Mouse (Mus musculus) c-Kit-negative CD71-positive TER-119-positive erythroid progenitor cells, embryonic 14.5 days (primary cell): ENCODE data around the gene Gm20441.
"Not testable (repeated sequence)": the region's sequence is repeated elsewhere in the genome, so short reads cannot be mapped to it uniquely, and the experiment has no call there.

Experiments
- DNase-seq: peaks from one replicate; pipeline ENCODE4 v3.0.0-alpha.2; 2013; ENCODE audit warnings: low read depth, low spot score

Gene Gm20441

DNA sequence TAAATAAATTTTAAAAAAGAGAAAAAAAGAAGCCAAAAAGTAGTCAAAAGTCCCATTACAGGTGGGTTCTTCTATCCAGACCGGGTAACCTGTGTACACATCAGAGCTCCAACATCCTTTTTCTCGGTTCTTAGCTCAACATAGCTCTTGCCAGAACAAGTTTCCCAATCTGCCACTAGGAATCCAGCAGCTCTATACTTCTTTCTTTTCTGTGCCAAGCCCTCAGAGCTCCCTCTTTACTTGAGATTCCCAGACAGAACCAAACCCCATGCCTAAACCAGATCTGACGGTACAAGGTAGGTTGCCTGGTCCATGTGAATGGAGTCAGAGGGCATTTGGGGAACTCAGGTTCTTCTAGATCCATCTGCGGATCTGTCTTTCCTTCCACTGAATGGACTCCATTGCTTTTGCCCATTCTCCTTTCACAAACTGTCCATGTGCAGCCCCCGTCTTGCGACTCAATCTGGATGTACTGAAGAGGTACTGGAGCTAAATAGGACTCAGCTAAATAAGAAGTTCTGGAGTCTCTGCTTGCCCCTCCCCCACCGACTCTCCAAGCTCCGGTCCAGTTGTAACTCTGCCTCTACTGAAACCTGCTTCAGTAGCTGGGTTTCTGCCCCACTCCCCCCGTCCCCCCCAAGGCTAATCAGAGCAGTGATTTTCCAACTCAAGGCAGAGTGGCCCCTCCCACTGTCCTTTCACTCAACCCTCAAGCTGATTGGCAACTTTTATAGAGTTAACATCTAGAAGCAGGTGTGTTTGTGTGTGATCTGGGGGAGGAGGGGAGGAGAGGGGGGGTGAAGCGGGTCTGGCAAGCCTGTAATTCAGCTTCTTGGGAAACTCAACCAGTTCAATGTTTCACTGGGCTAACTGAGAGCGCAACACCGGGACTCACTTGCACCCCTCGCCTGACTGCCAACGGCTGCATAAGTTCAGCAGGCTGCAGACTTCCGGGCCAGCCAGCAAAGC is 1.3 kb downstream of the Gm20441 start:
- no peak for DNase-seq

DNA sequence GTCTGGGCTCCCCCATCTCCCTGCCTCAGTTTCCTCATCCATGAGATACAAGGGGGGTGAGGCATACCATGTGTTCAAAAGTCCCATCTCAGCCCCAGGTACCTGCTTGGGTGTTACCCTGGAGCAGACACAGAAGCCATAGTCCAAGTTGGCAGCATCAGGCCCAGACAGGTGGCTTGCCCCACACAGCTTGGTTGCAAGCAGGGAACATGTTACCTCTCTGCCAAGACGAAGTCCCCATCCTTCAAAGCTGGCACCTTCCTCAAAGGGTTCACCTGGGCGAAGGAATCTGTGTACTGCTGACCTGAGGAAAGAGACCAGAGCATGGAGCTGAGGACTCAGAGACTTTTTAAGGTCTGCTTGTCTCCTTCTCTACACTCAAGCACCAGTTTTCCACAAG is 2.9 kb downstream of the Gm20441 start:
- no peak for DNase-seq

DNA sequence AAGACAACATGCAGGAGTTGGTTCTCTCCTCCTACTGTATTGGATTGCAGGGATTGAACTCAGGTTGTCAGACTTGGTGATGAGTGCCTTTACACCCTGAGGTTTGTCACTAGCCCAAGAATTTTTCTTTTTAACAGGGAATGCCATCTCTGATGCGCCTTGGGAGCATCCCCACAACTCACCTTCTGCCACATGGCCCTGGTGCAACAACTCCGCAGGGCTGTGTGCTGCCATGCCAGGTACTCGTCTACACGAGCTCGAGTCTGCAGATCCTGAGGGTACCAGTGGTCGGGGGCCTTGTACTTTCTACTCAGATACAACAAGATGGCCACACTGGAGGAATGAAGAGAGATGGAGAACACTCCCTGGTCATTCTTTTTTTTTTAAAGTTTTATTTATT is 4.2 kb downstream of the Gm20441 start:
- no peak for DNase-seq

DNA sequence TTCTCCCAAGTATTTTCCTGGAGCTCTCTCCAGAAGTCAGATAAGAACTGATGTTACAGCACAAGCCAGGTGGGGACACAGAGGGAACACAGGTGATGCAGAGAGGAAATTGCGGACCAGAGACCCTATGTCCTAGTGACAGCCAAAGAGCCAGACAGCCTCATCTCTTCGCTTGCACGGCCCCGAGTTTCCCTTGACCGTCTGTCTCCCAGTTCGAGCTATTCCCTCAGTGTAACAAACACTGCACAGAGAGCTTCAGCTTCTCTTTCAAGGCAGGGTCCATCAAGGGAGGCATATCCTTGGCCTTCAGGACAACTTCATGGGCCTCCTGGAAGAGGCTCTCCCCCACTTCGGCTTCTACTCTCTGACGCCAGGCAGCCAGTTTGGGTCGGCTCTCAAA is 6.2 kb downstream of the Gm20441 start:
- no peak for DNase-seq

DNA sequence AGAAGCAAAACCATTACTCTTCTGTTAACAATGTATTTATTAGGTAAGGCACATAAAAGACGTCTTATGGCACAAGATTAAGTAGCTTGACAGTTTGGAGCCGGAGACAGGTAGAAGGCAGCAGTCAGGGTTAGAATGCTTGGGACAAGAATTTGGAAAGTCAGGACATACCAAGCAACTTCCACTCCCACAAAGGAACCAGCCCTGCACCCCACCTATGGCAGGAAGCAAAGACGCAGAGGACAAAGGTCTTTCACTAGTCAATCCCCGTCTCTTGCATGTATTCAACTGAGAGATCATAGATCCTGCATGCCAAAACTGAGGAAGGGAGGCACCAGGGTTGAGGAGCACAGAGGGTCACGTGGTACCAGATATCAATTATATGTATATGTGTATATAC is 6.7 kb downstream of the Gm20441 start:
- DNase-seq: no peak

DNA sequence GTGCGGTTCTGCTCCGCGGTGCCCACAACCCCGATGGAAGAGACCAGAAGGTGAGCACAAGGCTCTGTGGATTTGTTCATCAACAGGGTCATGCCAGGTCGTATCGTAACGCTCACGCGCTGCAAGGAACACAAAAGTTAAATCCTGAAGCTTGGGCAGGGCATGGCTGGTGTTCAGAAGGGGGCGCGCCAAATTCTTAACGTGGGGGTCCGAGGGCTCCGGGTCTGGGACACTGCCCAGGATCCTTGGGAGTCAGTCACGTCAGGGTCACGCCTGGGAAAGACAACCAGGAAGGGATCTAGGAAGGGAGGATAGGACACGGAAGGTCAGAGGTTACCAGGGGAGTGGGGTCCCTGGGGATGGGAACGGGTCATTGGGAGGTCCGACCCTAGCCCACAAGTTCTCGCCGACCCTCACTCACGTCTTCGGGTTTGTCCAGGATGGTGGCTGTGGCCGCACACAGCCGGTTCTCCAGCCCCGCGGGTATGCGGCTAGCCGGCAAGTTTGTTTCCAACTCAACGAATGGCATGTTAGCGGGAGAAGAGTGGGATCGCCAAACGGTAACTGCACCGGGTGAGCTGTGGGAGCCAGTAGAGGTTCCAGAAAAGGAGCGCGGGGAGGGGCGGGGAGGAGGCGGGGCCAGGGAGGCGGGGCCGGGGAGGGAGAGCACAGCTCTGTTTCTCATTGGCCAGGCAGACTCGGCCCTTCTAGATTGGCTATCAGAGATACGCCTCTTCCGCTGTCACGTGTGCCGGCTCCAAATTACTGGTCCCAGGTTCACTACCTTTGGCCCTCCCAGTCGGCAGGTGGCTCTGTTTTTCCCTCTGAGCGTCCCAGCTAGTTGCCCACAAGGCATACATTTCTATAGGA is 7.7 kb downstream of the Gm20441 start, which contains the start of gene Ddt:
TSS of gene Ddt (minus strand) at position 620 of the 870 bp plus-strand sequence.
- peak; percentile 79 for DNase-seq

DNA sequence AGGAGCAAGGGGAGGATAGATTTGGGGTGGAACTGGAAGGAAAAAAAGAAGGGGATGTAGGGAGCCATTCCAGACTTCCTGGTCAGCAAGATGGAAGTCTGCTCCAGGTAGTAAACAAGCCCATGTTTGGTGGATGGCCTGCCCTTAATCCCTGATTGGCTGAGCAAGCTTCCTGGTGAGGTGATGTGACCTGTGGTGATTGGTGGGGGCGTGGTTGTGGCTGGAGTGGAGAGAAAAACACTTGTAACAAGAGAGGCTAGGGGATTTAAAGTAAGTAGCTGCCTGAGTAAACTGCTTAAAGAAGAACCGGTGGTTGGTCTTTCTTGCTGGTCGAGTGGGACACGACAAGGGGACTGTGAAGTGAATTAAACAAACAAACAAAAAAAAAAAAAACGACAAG is 13.0 kb downstream of the Gm20441 start:
- not testable (repeated sequence) for DNase-seq

DNA sequence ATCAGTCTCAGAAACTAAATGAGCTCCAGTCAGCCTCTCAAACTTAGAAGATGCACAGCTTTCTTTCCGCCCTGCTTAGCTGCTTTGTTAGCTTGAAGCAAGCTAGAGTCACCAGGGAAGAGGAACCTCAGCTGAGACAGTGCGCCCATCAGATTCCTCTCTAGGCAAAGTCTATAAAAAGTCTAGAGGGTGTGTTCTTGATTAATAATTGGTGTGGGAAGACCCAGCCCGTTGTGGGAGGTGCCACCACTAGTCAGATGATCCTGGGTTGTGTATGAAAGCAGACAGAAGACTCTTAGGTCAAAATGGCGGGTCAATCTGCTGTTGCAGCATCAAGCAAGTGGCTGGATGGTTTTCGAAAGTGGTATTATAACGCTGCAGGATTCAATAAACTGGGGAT is 13.9 kb downstream of the Gm20441 start:
- no peak for DNase-seq

DNA sequence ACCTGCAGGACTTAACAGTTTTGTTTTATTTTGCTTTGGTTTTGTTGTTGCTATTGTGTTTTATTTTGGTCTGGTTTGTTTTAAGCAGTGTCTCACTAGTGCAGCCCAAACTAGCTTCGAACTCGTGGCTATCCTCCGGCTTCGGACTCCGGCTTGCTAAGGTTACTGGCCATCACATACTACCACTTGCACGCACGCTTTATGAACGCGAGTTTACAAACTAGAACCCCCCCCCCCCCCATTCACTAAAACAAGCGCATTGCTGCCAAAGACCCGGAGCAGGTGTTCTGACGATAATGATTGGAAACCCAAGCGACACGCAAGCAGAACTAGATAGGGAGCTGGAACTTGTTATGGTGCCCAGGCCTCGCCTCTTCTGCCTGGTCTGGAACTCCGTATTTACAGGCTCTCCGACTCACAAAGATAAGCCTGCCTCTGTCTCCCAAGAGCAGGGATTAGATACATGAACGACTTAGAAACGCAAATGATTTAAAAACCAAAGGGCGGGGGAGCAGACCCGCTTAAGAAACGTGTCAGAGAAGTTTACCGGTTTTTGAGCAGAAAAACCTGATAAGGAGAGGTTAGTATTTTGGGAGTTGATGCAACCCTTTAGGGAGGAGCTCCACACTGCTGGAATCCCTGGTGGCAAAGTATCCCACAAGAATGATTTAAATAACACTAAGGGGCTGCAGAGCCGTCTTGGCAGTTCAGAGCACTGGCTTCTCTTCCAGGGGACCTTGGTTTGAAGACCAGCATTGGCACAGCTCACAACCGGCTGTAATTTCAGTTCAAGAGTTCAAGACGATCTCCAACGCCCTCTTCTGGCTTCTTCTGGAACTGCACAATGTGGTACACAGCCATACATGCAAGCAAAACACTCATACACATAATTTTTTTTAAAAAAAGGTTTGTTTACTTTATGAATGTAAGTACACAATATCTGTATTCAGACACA is 16.0 kb downstream of the Gm20441 start:
- DNase-seq: peak; percentile 93

DNA sequence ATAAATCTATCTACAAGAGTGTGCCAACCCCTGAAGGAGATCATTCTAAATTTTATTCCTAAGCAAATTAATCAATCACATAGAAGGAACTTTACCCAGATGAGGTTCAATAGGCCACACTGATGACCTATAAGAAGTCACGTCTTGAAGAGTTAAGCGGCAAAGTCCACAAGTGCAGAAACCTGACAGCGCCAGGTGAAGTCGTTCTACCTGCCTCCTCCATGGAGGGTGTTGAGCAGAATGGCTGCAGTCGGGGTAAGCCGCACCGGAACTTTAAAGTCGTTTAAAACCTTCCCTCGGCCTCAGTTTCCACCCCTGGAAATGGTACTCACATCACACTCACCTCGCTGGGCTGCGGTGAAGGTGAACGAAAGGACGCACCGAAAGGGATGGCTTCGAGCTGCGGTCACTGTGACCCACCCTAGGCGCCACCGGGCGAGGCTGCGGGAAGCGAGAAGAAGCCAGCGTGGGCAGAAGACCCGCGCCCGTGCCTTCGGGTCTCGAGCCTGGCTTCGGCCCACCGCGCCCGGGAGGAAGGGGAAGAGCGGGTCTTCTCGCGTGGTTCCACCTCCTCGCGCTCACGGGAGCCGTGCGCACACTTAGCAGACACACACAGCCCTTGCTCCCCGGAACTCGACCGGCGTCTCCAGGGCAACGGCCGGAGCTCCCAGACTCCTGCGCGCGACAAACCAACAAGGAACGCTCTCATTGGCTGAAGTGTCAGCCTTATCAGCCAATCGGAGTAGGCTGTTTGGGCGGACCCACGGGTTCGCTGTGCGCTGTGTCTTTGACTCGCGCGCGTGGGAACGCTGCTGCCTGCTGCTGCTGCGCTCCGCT is 16.9 kb downstream of the Gm20441 start, which contains the start of gene Cabin1:
TSS of gene Cabin1 (minus strand) at position 660 of the 837 bp plus-strand sequence.
- DNase-seq: peak; percentile 97

DNA sequence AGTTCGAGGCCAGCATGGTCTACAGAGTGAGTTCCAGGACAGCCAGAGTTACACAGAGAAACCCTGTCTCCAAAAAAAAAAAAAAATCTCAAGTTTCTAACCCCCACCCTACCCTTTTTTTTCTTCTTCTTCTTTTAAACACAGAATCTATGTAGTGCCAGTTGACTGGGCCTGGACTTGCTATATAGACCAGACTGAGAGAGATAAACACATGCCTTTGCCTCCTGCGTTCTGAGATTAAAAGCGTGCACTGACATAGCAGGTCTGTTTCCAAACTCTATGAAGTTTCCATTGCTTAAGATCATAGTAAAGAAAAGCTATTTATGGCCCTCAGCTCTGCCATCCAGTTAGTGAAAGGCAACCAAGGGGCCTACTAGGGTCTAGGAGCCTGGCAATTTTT is 18.3 kb downstream of the Gm20441 start:
- DNase-seq: peak; percentile 25

DNA sequence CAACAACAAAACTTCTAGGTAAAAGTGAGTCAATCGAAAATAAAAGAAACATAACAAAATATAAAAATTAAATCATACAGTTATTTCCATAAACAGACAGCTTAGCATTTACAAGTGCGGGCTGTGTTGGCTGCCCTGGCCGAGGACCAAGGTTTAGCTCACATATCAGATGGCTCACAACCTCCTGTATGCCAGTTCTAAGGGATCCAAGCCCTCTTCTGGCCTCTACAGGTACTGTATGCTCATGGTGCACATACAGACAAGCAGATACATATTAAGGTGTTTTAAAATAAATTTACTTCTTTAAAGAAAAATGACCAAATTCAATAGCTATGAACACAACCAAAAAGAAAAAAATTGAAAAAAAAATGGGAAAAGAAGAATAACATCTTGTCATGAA is 20.4 kb downstream of the Gm20441 start:
- no peak for DNase-seq

DNA sequence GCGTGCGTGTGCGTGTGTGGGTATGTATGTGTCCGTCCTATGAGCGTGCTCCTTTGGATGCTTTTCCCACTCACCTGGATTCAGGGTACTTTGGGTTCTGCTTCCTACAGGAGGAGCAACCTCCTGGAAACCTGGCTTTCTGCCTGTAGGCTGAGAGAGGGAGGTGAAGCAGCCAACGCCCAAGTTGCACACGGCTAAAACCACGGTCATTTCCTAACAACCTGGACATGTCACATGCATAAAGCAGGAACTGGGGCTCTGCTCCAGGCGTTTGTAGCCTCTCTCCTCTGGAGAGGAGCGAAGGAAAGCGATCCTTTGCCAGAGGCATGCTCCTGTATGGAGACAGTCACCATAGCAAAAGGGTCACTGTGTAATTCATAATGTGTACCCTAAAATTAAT is 24.0 kb downstream of the Gm20441 start:
- no peak for DNase-seq

DNA sequence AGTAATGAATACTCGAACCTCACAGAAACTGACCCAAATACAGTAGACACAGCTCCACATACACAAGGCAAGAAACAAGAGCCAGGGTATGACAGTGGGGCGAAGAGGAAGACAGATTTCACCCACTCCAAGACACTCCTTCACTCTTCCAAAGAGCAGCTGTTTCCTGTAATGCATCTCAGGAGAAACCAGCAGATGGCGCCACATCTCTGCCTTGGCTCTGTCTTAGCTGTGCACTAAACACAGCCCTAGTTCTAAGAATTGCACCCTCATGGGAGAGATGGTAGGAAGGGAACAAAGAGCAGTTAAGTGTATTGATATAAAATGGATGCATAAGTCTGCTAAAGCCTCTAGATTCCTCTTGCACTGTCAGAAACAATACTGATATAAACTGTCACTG is 36.7 kb downstream of the Gm20441 start:
- peak; percentile 69 for DNase-seq

DNA sequence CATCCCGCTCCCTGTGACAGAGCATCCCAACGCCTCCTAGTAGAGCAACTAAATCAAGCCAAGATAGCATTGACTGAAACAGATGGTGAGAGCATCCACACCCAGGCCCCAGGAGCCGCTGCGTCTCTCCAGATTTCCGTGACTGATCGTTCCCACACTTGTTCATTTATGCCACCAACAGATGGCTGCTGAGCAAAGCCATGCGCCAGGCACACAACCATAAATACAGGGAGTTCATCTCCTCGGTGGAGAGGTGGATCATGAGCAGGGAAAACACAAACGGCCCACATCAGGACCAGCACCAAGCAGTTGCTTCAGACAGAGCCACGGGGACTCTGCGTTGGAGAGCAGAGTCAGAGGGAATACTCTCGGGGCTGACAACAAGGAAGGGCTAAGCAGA is 37.4 kb downstream of the Gm20441 start:
- DNase-seq: no peak

DNA sequence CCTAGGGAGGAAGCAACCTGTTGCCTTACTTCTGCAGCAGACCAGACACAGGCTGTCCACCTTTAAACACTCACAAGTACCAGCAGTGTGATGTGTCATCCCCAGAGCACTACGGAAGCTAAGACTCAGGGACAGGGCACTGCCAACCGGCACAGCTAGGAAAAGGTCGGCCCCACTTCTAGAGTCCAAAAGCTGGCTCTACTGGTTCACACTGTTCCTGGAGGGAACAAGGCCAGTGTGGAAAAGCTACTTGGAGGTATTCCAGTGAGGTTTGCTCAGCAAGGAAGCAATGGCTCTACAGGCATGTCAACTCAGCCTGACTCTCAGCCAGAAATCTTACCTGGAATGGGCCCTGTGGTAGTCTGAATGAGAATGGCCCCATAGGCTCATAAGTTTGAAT is 39.9 kb downstream of the Gm20441 start:
- no peak for DNase-seq

DNA sequence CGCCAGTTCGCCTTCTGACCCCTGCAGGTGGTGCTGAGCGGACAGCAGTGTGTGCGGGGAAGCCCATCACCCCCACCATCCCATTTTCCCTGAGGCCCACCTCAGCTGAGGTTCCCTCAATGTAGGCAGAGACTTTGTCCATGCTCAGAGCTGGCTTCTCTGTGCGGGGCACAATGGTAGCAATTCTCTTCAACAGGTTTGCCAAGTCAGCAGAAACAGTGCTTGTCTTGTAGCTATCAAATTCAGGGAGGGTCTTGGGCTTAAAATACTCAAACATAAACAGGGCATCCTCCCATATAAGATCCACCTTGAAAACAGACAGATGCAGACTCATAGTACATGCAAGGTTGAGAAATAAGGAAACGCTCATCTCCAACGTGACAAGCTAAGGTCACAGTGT is 55.3 kb downstream of the Gm20441 start:
- no peak for DNase-seq
